Mouse (Mus musculus): Measurements from ENCODE around the gene Insrr.

Insrr gene

GRCm38 (mm10) chr3:87796736-87797334 lies at the start of gene Insrr:
TSS of gene Insrr (plus strand) at chr3:87796951.
- DNase-seq, result peak; percentile 66

GRCm38 (mm10) chr3:87748431-87748830 lies 48.3 kb upstream of the Insrr start, which contains the start of gene Lrrc71:
TSS of gene Lrrc71 (minus strand) at chr3:87748625.
- DNase-seq, result no peak

- DNase-seq, result peak; percentile 68
Observed at GRCm38 (mm10) chr3:87749036-87749435, 47.7 kb upstream of the Insrr start.

DNA sequence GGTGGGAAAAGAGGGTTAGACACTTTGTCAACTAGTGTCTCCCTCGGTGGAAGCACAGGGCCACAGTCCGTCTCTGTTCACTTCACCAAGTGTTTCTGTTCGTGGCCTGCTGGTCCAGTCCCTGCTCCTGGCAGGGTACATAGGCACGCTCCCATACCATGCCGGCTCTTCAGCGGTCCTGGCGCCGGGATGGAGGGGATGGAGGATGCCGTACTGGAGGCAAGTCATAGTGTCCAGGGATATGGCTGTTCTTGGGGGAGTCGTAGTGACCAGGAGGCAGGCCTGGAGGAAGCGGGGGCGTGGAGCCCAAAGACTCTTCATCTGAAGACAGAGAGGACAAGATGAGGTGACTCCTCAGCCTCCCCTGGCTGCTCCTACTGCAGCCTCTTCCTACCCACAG lies 46.8 kb upstream of the Insrr start:
- DNase-seq, result no peak

- DNase-seq, result no peak
Observed at GRCm38 (mm10) chr3:87752567-87752966, 44.2 kb upstream of the Insrr start.

DNA sequence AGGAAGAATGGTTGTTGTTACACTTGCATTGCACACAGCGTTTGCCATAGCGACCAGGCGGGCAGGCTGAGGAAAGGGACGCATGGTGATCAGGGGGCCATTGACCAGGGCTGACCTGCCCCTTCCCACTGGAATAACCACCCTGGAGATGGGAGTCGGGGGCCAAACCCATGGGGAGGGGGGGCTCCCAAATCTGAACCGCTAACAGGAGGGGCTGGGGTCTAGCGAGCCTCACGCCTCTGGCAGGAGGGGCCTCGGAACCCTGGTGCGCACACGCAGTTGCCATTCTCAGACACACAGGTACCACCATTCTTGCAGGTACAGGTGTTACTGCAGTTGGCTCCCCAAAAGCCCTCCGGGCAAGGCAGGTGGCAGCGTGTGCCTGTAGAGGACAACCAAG lies 42.9 kb upstream of the Insrr start:
- no peak for DNase-seq

- peak; percentile 89 for DNase-seq
Observed at GRCm38 (mm10) chr3:87755964-87756363, 40.8 kb upstream of the Insrr start.

DNA sequence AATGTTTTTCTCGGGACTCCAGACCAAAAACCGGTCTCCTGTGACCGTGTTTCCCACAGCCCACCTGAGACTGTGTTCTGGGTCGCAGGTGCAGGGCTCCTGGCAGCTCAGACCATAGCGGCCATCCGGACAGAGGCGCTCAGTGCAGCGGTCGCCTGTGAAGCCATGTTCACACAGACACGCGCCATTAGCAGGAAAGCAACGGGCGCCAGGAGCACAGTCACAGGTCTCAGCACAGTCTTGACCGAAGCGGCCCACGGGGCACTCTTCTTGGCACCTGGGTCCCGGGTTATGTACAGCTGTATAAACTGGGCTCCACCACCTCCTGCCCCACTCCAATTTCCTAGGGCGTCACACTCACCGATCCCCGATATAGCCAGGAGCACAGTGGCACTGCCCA lies 40.3 kb upstream of the Insrr start:
- no peak for DNase-seq

GRCm38 (mm10) chr3:87758641-87759040 lies 38.1 kb upstream of the Insrr start:
- DNase-seq, result peak; percentile 38

GRCm38 (mm10) chr3:87761408-87762375 lies 35.1 kb upstream of the Insrr start:
- DNase-seq, result peak; percentile 54

DNA sequence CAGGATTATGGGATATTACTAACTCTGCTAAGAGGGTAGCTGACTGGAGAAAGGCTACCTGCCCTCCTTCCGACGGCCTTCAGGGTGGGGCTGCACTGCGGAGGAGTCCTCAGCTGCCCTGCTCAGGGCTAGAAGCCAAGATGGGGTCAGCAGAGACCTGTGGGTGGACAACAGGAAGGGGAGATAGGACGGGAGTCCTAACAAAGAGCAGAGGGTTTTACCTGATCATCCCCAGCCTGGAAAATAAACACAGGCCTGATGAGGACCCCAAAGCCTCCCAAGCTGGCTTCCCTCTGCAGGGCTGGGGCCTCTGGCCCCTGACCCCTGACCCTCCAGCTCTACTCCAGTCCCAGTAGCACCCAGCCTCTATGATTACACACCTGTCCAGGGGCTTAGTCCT lies 33.5 kb upstream of the Insrr start:
- no peak for DNase-seq

GRCm38 (mm10) chr3:87763683-87764289 lies 33.0 kb upstream of the Insrr start:
- DNase-seq, result peak; percentile 68

DNA sequence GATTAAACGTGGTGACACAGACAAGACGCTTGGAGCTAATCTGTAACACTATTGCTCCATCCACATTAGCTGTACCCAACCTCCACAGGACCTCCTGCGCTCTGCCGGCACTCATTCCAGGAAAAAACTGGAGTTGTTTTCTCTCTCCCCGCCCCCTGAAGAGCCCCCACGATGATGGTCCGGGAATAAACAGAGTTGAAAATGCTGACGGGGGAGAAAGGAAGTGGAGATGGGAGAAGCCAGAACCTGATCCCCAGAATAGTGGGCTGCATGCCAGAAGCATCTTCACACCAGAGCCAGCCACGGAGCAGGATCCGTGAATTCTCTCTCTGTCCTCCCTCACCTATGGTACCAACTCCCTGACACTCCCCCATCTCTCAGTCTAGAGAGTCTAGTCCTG lies 32.2 kb upstream of the Insrr start:
- DNase-seq, result no peak

DNA sequence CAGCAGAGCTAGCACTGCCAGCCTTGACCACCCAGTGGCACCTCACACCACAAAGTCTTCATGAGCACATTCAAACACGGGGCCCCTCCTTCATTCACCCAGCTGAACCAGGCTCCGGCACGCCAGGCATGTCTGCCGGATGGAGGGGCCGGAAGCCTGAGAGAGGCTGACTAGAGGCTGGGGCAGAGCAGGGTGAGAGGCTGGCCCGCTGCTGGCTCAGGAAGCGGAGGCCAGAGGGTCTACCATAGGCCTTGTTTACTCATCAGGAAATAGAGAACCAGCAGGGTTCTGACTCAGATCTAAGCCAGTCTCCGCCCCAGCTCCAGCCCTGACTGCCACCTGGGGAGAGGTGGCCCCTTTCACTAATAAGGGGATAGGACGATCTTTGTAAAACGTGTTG lies 31.7 kb upstream of the Insrr start:
- peak; percentile 68 for DNase-seq

DNA sequence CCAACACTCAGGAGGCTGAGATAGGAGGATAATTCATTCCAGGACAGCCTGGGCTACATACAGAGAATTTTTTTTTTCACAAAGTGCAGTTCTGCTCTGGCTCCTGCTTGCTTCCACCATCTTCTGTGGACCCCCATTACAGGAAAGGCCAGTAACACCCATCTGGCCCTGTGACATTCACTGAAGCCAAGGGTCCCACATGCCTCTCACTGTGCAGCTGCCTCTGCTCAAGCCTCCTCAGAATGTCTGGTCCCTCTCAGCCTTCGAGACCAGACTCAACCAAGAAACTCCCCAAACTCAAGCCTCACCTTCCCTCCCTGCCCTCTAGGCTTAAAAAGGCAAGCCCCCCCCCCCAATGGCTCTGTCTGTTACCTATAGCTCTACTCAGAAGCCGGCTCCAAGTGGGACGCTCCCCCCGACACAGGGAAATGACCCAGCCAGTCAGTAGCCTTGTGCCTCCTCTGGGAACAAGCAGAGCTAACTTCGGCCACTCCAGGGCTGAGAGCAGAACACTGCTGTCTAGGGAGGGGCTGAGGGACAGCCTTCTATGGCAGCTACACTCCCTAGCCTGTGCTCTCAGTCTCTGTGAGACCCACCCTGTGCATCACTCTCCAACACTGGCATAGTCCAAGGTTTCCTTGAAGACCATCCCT lies 31.0 kb upstream of the Insrr start:
- DNase-seq, result no peak

DNA sequence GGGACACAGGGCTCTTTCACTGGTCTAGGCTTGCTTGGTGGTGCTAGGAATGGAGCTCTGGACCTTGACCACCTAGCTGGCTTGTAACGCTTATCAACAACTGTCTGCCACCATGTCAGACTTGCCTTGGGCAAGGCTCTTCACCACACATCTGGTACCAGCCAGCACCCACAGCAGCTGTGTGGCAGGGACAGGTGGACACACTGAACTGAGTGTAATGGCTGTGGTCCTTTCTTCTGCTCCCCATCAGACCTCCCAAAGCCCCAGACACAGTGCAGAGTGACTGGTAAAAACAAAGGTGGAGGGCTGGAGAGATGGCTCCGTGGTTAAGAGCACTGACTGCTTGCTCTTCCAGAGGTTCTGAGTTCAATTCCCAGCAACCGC lies 30.5 kb upstream of the Insrr start:
- no peak for DNase-seq

DNA sequence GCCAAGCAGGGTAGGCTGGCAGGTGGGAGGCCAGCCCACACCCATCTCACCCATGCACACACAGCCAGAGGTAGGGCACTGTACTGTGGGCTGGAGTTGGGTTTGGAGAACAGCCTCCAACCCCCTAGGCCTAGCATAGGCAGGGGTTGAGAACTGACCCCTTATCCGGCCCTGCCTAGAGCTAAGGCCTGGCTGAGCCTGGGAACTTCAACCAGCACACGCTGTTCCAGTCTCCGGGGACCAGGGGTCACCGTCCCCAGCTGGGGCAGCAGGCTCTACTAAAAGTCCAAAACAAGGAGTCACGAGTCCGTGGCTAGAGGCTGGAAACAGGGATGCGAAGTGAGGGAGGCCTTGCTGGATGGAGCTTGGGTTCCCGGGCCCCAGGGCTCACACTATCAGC lies 29.0 kb upstream of the Insrr start:
- DNase-seq, result no peak

DNA sequence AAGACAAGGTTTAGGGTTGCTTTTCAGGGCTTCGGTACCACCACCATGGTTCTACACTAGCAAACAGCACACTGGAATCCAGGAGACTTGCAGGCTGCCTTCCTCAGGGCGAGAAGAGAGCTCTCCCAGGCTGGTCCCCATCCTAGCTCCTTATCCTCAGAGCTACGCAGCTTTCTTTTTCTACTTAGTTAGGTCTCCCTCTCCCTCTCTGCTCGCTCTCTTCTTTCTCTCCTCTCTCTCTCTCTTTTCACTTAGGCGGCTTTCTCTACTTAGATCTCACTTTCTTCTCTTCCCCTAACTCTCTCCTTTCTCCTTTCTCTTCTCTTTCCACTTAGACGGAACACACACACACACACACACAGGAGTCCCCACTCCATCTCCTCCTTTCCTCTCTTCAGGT lies 28.3 kb upstream of the Insrr start:
- DNase-seq, result no peak

- DNase-seq, result peak; percentile 84
Observed at GRCm38 (mm10) chr3:87768844-87769243, 27.9 kb upstream of the Insrr start.

DNA sequence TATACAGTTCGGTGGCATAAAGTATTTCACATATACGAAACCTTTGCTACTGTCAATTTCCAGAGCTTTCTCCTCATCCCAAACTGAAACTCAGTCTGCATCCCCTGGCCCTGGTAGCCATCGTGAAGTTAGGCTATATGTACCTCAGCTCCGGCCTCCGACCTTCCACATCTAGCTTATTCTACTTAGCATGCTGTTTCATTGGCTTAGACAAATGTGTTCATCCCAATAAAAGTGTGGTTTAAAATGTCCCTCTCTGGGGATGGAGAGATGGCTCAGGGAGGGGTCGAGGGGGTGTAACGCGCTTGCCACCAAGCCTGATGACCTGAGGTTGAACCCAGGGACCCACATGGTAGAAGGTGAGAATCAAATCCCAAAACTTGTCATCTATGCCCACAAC lies 27.2 kb upstream of the Insrr start:
- no peak for DNase-seq

- DNase-seq, result peak; percentile 73
Observed at GRCm38 (mm10) chr3:87770280-87770679, 26.5 kb upstream of the Insrr start.

DNA sequence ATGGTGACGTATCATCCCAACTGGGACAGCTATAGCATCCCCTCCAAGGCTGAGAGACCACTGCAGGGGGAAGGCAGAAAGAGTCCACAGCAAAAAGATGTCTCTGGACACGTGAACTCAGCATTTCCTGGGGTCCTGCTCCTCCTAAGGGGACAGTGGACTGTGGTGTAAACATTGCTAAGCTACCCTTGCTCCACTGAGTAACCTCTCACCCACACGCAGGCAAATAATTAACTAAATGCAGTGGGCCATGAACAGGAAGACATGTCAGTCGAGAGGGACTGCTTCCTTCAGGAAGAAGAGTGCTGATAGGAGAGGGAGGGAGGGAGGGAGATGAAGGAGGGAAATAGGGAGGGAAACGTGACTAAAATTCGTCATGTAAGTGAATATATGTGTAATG lies 25.7 kb upstream of the Insrr start:
- no peak for DNase-seq

- DNase-seq, result no peak
Observed at GRCm38 (mm10) chr3:87778283-87778682, 18.5 kb upstream of the Insrr start.
